In the genomic region with DNA sequence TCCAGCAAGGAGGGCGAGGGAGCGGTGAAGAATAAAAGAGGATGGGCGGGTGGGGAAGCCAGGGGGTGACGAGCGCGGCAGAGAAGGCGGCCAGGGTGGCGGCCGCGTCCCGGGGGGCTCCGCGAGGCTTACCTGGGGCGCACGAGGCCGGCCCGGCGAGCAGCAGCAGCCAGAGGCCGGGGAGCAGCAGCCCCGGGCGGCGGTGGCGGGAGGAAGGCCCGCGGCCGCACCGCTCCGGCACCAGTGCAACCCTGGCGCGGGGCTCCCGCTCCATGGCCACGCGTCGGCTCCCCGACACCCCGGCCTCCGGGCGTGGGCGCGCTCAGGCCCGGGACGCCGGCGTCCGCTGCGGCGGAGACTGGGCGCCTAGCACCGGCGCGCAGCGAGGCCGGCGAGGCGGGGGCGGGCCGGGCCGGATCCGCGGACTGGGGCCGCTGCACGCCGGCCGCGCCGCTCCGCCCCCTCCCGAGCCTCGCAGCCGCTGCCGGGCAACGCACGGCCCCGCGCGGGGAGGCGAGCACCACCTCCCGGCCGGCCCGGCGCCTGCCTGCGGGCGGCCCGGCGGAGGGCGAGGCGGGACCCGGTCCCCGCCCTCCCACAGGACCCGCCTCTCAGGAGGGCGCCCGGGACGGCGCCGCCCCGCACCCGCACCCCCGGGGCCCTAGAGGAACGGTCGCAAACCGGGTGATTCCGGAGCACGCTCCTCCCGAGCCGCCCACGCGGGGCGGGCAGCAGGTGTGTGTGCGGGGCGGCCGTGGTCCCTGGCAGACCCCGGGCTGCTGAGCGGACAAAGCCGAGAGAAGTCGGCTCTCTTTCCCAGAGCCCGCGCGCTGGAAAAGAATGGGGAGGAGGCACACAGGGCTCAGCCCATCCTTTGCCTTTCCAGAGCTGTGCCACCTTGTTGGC, we compare ENCODE assay signal across 8 mouse cellular contexts. TPM values are rescaled to one million over a fixed set of nuclear protein-coding genes. Genes with fewer than 3 reads are reported as not detected.
A peak's percentile ranks its signal among the peaks of the same experiment; 100 is the strongest.
DNase-seq lines count a peak whose midpoint lies in the region; ATAC-seq and TF ChIP-seq lines count a peak whose summit lies in the region.

D630045J12Rik (minus strand) TSS at position 274 of the 906 bp plus-strand sequence.

- H3K4me1 ChIP-seq in lung, postnatal 0 days (ENCODE audit: insufficient read depth, low read depth, low read length), result 0 out of 2 replicates have a peak, but pooled peaks cover 3% of the 10 kb centered on the region

- H3K9me3 ChIP-seq in lung, postnatal 0 days (ENCODE audit: low read length), result no peaks in the 10 kb centered on the region

- WGBS in lung, postnatal 0 days, result under 1% methylated on average over 46 of the region's 118 CpGs

- peak; percentile 87 for DNase-seq in MN1 (ENCODE audit: low spot score)
- DNase-seq in cerebellum, adult 18-20 months, result peak; percentile 70 to 86
- DNase-seq in forelimb bud, embryonic 11.5 days (ENCODE audit: low read depth, low spot score), result peak; percentile 48
- DNase-seq in layer of hippocampus, adult 9-11 months, result peak; percentile 50
- peak; percentile 92 for DNase-seq in lung, postnatal 0 days (ENCODE audit: low spot score)
- peak; percentile 77 for DNase-seq in retina, embryonic 14.5 days (ENCODE audit: low spot score)
- peak; percentile 72 for DNase-seq in thymus, postnatal 4 days

- H3K4me3 ChIP-seq in lung, postnatal 0 days (ENCODE audit: low read depth, low read length), result peak within 1 kb of the TSS; percentile 68

- ATAC-seq in hematopoietic stem cell, adult 5-6 weeks (replicated peaks in 1 of 2; ENCODE audit: insufficient read depth in 1 of 2, low FRiP score in 2 of 2, low TSS enrichment in 1 of 2, low read depth in 1 of 2, poor library complexity in 2 of 2, severe bottlenecking in 2 of 2), result peak; percentile 42 to 58
- ATAC-seq in lung, postnatal 0 days, result peak; percentile 98

- TF ChIP-seq CTCF in lung, postnatal 0 days (IDR thresholded peaks at IDR 0.05), result peak; percentile 35

- peak within 1 kb of the TSS; percentile 100 for H3K4me2 ChIP-seq in lung, postnatal 0 days (replicated peaks; ENCODE audit: low read depth, low read length)

- TF ChIP-seq EP300 in lung, postnatal 0 days (IDR thresholded peaks at IDR 0.05), result no peak

- H3K27me3 ChIP-seq in lung, postnatal 0 days (replicated peaks; ENCODE audit: insufficient read depth, low read length), result no peaks in the 10 kb centered on the region

- peak within 1 kb of the TSS; percentile 48 for H3K9ac ChIP-seq in lung, postnatal 0 days (replicated peaks; ENCODE audit: low read depth)

- peak within 1 kb of the TSS; percentile 38; the same call in 1 of the 2 replicates for H3K27ac ChIP-seq in lung, postnatal 0 days (ENCODE audit: low read length)

- no peaks in the 10 kb centered on the region for H3K36me3 ChIP-seq in lung, postnatal 0 days (ENCODE audit: insufficient read depth, low read length)

RNA-seq across cellular contexts. Expression of gene D630045J12Rik, which starts in this region (rescaled TPM):
- total RNA-seq in hematopoietic stem cell, adult 5-6 weeks (2017), result 2.7 and 3.3 TPM in 2 replicates
- polyA plus RNA-seq in lung, postnatal 0 days (2015; fragmentation: Nextera tagmentation; extraction: Ambion mirVana), result 1.2 and 1.3 TPM in 2 replicates

Comparison
In these comparisons a context has a peak if more than half of its experiments do, and no peak if none do; other contexts are left out.
1. Peak in every context shown above with its lines: DNase-seq, ATAC-seq, H3K4me3 ChIP-seq and H3K27ac ChIP-seq.